Mouse (Mus musculus) heart, embryonic 14.5 days (tissue): ENCODE data around the gene Ly6c2. TPM values are rescaled to one million over a fixed set of nuclear protein-coding genes. Genes with fewer than 3 reads are reported as not detected.
"Not testable (repeated sequence)": the region's sequence is repeated elsewhere in the genome, so short reads cannot be mapped to it uniquely, and the experiment has no call there.

ENCODE experiments used
- ATAC-seq: fragments of 200-750 bp; cut with Nextera tagmentation; 2 replicates; pipeline ENCODE4 v1.8.0; 2017; ENCODE audit warnings: low read depth, moderate TSS enrichment; ENCODE audit not compliant: insufficient number of reproducible peaks, insufficient read depth, low FRiP score
- H3K27ac ChIP-seq, 2 experiments: fragments of 200-500 bp in 1 of 2; fragments of 300-500 bp in 1 of 2; sonication (generic) in 1 of 2; replicated peaks in 1 of 2; 2 replicates each; pipeline ENCODE4 v1.5.1; 2012 to 2014; ENCODE audit warnings: low read depth in 2 of 2, low read length in 2 of 2, control low read depth in 1 of 2, mild to moderate bottlenecking in 1 of 2, mixed read lengths in 1 of 2; ENCODE audit not compliant: control insufficient read depth in 1 of 2, insufficient read depth in 1 of 2
- H3K27me3 ChIP-seq: fragments of 300-500 bp; sonication (generic); 2 replicates; pipeline ENCODE4 v1.6.1; 2014; ENCODE audit warnings: mild to moderate bottlenecking, low read length, control low read depth; ENCODE audit not compliant: control insufficient read depth, insufficient read depth
- H3K36me3 ChIP-seq: fragments of 300-500 bp; sonication (generic); 2 replicates; pipeline ENCODE4 v1.6.1; 2014; ENCODE audit warnings: mild to moderate bottlenecking, control low read depth, low read length, mixed read lengths; ENCODE audit not compliant: control insufficient read depth, insufficient read depth
- H3K4me1 ChIP-seq, 2 experiments: fragments of 200-500 bp in 1 of 2; fragments of 300-500 bp in 1 of 2; sonication (generic) in 1 of 2; 2 replicates each; pipeline ENCODE4 v1.6.1; 2012 to 2014; ENCODE audit warnings: low read length in 2 of 2, control low read depth in 1 of 2, mixed read lengths in 1 of 2; ENCODE audit not compliant: control insufficient read depth in 2 of 2, insufficient read depth in 2 of 2
- H3K4me2 ChIP-seq: fragments of 300-500 bp; sonication (generic); 2 replicates; pipeline ENCODE4 v1.6.1; 2014; ENCODE audit warnings: mild to moderate bottlenecking, low read length
- H3K4me3 ChIP-seq, 2 experiments: fragments of 200-500 bp in 1 of 2; fragments of 300-500 bp in 1 of 2; sonication (generic) in 1 of 2; 2 replicates each; pipeline ENCODE4 v1.5.1; 2012 to 2014; ENCODE audit warnings: low read length in 2 of 2, mild to moderate bottlenecking in 2 of 2, control low read depth in 1 of 2, low read depth in 1 of 2, moderate library complexity in 1 of 2; ENCODE audit not compliant: control insufficient read depth in 1 of 2, insufficient read depth in 1 of 2
- H3K9ac ChIP-seq: fragments of 300-500 bp; sonication (generic); 2 replicates; pipeline ENCODE4 v1.6.1; 2014; ENCODE audit warnings: mild to moderate bottlenecking, low read length
- H3K9me3 ChIP-seq: fragments of 300-500 bp; sonication (generic); 2 replicates; pipeline ENCODE4 v1.6.1; 2016; ENCODE audit warnings: low read length, control low read depth; ENCODE audit not compliant: control insufficient read depth
- WGBS: fragments of 180-500 bp; shearing (Covaris S2); extraction: QIAGEN DNeasy Blood & Tissue Kit; methylation state at CpG from one replicate; pipeline ENCODE4 v1.1.7; 2014; 5-methylcytosine and 5-hydroxymethylcytosine counted together
- polyA plus RNA-seq: library from polyadenylated mRNA; unstranded; fragments of >200 nt; fragmentation: Nextera tagmentation; extraction: Ambion mirVana; gene quantifications from 2 replicates; pipeline ENCODE4 v1.2.1, GENCODE M21; 2014

Gene Ly6c2
- 0.96 and 1.4 TPM in 2 replicates for polyA plus RNA-seq

GRCm38 (mm10) chr15:75111861-75112630, at the start of gene Ly6c2:
Gene Ly6c2 (minus strand): TSS chr15:75111970.
- not testable (repeated sequence) for H3K4me2 ChIP-seq, H3K27me3 ChIP-seq, ATAC-seq

GRCm38 (mm10) chr15:75157646-75158045, 45.9 kb upstream of the Ly6c2 start:
- Histone ChIP-seq H3K9me3 (no peaks in the 10 kb centered on the region), H3K36me3 (no peaks in the 10 kb centered on the region), H3K4me1 (no peaks in the 10 kb centered on the region), H3K27me3 (no peaks in the 10 kb centered on the region), H3K4me3 (no peak overlapping the region), H3K9ac (no peak overlapping the region), H3K27ac (no peak overlapping the region), H3K4me2 (no peak overlapping the region)
- 42% methylated on average over 1 of the region's 1 CpGs for WGBS
- no peak for ATAC-seq

More at GRCm38 (mm10) chr15:75111861-75112630, at the start of gene Ly6c2:
- WGBS, result 75% methylated on average over 1 of the region's 1 CpGs
- H3K27ac ChIP-seq, H3K9me3 ChIP-seq, H3K36me3 ChIP-seq, H3K4me1 ChIP-seq, H3K4me3 ChIP-seq, H3K9ac ChIP-seq: not testable (repeated sequence)

- no peaks in the 10 kb centered on the region for H3K36me3 ChIP-seq
- no peaks in the 10 kb centered on the region for H3K4me1 ChIP-seq
- no peak within 1 kb of the TSS for H3K4me3 ChIP-seq
- ATAC-seq, result no peak
- no peaks in the 10 kb centered on the region for H3K27me3 ChIP-seq
- H3K27ac ChIP-seq, result no peak within 1 kb of the TSS
- H3K9ac ChIP-seq, result no peak within 1 kb of the TSS
- H3K9me3 ChIP-seq, result no peaks in the 10 kb centered on the region
- WGBS, result 79% methylated on average over 1 of the region's 1 CpGs
- no peak within 1 kb of the TSS for H3K4me2 ChIP-seq
Observed at GRCm38 (mm10) chr15:75154940-75155339, 43.2 kb upstream of the Ly6c2 start, which contains the start of gene Ly6g. Gene Ly6g (plus strand): TSS chr15:75155240.

GRCm38 (mm10) chr15:75153087-75153486, 41.3 kb upstream of the Ly6c2 start:
- H3K9ac ChIP-seq, result no peak overlapping the region
- ATAC-seq, result no peak
- H3K4me2 ChIP-seq, result no peak overlapping the region
- no peak overlapping the region for H3K27ac ChIP-seq
- no peaks in the 10 kb centered on the region for H3K4me1 ChIP-seq
- no peaks in the 10 kb centered on the region for H3K27me3 ChIP-seq
- no peak overlapping the region for H3K4me3 ChIP-seq
- no peaks in the 10 kb centered on the region for H3K9me3 ChIP-seq
- H3K36me3 ChIP-seq, result no peaks in the 10 kb centered on the region

- H3K4me3 ChIP-seq, result no peak overlapping the region
- no peak for ATAC-seq
- H3K36me3 ChIP-seq, result no peaks in the 10 kb centered on the region
- no peaks in the 10 kb centered on the region for H3K9me3 ChIP-seq
- no peak overlapping the region for H3K4me2 ChIP-seq
- no peak overlapping the region for H3K9ac ChIP-seq
- H3K27me3 ChIP-seq, result no peaks in the 10 kb centered on the region
- no peaks in the 10 kb centered on the region for H3K4me1 ChIP-seq
- H3K27ac ChIP-seq, result no peak overlapping the region
- WGBS, result 62% methylated on average over 3 of the region's 3 CpGs
Observed at GRCm38 (mm10) chr15:75143735-75144134, 32.0 kb upstream of the Ly6c2 start.

GRCm38 (mm10) chr15:75141812-75142360, 30.1 kb upstream of the Ly6c2 start:
- ATAC-seq, H3K4me2 ChIP-seq, H3K4me3 ChIP-seq, H3K36me3 ChIP-seq, H3K9me3 ChIP-seq, H3K9ac ChIP-seq, H3K27me3 ChIP-seq, H3K27ac ChIP-seq, H3K4me1 ChIP-seq: not testable (repeated sequence)
- WGBS, result 37% methylated on average over 6 of the region's 6 CpGs

- H3K9me3 ChIP-seq, H3K4me3 ChIP-seq, H3K4me1 ChIP-seq, ATAC-seq, H3K36me3 ChIP-seq, H3K9ac ChIP-seq, H3K4me2 ChIP-seq, H3K27me3 ChIP-seq, H3K27ac ChIP-seq: not testable (repeated sequence)
- 53% methylated on average over 3 of the region's 3 CpGs for WGBS
Observed at GRCm38 (mm10) chr15:75137739-75138138, 26.0 kb upstream of the Ly6c2 start.
